Mouse (Mus musculus) retina, postnatal 7 days (tissue): ENCODE data around the gene Celsr1.

Source experiments
- DNase-seq: peaks from one replicate; pipeline ENCODE4 v3.0.0-alpha.2; 2012; ENCODE audit warnings: low read depth, low spot score

Gene Celsr1

DNA sequence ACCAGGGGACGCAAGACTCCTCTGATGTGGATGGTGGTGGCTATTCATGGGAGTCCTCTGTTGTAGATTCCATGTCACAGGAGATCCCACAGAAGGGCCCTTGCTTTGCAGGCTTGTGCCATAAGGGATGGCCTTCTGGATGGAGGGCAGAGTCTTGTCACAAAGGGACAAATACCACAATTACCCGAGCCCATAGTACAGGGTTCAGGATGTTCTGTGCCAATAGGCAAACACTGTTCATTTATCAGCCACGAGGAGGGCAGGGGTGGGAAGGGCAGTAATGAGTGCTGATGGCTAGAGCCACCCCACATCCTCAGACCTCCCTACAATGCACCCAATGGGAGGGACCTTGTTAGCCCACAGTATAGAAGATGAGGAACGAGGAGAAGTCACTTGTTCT, 71.9 kb downstream of the Celsr1 start:
- DNase-seq: no peak

DNA sequence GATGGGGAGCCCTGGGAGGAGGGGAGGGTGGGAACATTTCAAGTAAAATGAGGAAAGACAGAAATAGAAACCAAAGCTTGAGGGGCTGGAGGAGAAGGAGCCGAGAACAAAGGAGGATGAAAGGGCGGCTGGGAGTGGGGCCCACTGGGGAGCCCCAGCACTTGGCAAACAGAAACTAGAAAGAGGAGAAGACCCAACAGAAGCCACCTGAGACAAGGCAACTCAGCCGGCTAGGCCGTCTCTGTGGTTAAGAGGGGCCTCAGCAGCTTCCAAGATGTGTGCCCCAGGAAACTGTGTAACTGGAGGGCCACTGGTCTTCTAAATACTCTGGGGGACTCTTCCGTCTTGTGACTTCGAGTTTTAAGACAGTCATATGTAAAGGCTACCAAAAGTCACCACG, 72.4 kb downstream of the Celsr1 start:
- no peak for DNase-seq

DNA sequence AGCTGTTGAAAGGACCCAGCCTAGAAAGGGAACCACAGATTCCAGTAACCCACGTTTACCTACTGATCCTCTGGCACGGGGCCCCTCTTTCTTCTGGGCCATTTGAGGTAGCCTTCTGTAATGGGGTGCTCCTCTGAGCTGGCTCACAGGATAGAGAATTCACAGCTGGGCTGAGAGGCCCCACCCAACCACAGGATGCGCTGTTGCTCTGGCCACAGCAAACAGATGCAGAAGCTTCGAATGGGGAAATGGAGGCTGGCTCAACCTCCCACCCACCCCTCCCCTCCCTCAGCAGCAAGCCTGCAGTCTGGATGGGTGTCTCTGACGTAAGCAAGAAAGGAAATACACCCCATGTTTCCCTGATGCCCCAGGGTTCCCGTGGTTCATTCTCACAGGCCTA, 77.4 kb downstream of the Celsr1 start:
- no peak for DNase-seq

DNA sequence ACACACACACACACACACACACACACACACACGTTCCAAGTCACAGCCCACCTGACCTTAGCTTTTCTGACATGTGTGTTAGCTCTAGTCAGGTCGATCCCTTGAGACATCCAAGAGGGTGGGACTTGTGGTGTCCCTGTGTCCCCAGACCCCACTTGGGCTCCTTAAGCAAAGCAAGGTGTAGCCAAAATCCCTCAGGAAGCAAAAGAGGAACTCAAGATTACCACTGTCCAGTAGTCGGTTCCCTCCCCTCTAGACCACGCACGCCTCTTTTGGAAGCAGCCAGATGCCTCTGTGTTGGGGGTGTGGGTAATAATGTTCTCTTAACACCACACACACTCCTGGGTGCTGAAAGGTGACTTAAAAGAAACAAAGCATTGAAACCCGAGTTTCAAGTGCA, 80.1 kb downstream of the Celsr1 start:
- DNase-seq: no peak

DNA sequence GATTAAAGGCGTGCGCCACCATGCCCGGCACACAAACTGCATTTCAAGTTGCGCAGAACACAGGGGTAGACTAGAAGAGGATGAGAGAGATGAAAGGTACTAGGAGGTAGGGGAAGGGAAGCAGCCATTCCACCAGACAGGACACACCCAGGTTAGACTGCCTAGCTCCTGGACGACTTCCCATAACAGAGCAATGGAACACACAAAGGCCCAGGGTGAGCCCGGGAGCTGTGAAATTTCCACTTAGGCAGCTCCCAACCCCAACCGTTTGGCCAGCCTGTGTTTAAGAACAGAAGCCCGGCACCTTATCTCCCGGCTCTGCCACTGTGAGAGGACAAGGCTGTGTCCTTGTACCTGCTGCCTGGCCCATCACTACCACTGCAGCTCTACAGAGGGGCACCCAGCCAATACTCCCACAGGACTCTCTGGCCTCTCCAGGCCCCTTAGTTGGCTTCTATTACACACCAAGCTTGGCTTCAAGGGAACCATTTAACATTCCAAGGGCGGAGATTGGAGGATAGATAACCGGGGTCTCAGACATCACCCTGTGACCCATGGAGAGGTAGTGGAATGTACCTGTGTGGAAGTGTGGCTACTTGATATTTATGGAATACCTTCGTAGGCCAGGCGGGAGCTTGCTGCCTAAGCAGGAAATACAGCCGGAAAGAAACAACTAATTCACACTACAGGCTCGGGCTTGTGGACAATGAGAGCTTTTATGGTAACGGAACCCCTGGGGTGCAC, 84.0 kb downstream of the Celsr1 start:
- no peak for DNase-seq

DNA sequence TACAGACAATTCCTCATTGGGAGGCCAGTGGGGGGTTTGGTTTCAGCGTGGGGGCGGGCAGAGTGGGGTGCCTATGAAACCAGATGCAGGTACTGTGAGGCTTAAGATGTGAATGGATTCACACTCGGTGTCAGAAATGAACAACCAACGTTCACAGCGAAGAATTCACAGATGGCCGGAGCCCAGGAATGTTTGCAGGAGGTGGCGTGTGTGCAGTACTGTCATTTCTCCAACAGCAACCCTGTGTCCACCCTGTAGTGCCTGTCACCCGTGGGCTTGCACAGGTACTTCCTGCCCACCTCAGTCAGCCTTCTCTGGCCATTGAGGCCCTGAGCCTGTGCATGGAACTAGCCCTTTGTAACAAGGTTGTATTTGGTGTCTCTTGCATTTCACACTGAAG, 85.6 kb downstream of the Celsr1 start:
- no peak for DNase-seq

DNA sequence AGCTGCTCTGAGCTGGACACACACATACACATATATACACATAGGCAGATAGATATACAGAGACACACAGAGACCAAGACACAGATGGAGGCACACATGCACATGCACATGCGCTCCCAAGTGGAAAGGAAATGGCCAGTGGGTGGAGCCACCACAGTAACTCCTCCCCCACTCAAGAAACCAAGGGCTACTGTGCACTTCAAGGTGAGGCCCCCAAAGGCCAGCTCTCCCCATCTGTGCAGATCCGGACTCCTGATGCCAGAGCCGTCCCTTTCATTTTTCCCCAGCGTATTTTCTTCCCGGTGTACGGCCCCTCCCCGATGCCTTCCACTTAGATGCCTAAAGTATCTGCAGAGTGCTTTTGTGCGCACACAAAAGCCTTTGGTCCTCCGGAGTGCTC, 86.0 kb downstream of the Celsr1 start:
- no peak for DNase-seq

DNA sequence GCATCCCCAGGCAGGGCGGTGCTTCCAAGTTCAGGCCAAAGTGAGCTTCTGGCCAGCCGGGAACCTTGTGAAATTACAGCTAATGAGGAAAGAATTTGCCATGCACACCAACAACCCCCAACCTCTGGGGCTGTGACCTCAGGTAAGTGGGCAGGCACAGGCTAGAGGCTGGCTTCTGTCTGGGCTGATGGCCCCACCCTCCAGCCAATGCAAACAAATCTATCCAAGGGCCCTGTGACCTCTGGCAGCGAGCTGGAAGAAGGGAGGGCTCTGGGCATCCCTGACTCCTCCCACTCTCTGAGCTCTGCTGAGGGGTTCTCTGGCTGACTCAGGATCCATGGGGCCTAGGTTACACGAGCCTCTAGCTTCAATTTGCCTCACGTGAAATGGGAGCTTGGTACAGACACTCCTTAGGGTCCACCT, 97.9 kb downstream of the Celsr1 start:
- DNase-seq: no peak

DNA sequence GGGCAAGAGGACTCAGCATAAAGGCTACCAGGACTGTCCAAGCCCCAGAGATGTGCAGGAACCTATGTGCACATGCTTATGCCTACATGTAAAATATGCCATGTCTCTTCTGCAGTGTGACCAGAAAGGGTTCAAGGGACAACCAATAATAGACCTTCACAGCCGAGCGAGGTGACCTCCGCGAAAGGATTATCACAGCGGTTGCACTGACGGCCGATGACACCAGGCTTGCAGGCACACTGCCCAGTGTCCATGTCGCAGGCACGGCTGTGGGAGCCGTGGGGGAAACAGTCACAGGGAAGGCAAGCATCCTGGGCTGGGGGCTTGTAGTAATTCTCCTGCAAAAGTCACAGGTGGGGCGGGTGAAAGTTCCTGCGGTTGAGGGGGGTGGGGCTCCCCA, 105.4 kb downstream of the Celsr1 start:
- no peak for DNase-seq

DNA sequence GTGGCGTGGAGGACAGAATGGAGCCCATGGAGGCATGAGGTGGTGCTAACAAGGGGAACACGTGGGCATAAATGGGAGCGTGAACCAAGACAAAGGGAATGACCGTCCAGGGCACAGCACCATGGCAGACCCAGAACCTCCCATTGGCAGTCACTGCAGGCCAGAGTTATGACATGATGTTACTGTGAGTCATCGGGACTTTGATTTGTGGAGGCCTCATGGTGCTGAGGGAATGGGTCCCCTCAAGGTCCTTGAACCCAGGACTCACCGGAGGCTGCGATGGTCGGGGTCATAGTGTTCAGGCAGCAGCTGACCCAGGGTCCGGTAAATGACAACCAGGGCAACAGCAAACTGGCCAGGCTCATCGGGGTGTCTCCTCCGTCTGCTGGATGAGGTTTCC, 111.7 kb downstream of the Celsr1 start:
- DNase-seq: no peak

DNA sequence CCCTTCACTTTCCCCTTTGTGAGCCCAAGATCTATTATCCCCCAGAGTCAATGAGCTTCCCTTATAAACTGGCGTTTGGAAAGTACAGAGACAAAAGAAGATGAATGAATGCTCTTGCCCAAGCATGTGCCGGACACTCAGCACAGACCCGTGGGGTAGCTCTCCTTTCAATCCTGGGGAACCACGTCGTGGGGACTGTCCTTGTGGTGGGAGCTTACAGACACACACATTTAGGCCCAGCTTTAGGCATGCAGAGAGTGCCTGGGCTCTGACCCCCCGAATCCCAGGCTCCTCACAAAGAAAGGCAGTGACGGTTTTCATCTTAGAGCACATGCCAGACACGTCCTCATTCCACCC, 113.7 kb downstream of the Celsr1 start:
- DNase-seq: no peak

DNA sequence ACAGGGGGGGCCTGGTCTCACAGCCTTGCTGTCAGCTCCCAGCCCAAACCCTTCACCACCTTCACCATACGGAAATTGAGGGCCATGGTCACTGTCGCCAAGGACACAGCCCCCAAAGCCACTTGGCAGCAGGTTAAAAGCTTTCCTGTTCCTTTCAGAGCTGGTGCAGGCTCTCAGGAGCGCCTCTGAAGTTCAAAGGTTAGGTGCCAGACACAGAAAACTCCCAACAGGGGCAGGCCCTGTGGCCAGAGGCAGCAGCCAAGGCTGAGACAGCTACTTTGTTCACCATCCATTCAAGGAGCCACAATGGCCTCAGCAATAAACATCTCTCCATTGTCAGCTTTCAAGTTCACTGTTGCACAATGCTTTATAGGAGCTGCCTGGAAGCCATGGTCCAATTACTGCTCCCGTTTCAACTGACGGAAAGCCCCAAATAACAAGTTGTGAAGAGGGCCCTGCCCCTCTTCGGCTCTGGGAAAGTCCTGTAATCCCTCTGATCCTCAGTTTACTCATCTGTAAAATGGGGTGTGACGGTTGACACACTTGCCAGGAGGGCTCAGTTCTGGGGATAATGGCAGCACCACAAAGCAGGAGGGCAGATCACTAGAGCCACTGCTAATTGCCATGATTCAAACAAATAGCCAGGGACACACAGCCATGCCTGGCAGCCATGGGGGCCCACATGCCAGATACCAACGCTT, 114.2 kb downstream of the Celsr1 start:
- DNase-seq: no peak

DNA sequence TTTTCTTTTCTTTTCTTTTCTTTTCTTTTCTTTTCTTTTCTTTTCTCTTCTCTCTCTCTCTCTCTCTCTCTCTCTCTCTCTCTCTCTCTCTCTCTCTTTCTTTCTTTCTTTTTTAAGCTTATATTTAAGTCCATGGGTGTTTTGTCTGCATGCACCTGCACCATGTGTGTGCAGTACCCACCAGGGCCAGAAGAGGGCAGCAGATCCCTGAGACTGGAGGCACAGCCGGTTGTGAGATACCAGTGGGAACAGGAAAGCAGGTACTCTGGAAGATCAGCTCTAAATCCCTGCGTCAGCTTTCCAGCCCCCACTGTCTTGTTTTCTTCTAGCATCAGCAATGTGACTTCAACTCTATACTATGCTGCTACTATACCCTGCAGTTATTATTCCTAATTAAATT, 120.0 kb downstream of the Celsr1 start:
- DNase-seq: peak; percentile 46

DNA sequence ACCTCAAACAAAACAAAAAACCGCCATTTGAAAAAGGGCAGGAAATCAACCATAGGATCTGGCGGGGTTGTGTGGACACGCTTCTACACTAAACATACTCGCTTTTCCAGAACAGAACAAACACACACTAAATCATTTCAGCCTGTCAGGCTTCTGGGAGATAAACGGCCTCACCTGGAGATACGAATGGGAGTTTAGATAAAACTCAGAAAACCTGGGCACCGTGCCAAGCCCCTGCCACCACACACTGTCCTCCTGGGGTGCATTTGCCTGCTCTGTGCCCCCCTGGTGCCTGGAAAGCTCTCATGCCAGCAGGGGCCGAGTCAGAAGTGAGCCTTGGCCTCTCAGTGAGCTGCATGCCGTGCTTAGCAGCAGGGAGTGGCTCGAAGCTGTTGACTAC, 123.6 kb downstream of the Celsr1 start:
- DNase-seq: no peak

DNA sequence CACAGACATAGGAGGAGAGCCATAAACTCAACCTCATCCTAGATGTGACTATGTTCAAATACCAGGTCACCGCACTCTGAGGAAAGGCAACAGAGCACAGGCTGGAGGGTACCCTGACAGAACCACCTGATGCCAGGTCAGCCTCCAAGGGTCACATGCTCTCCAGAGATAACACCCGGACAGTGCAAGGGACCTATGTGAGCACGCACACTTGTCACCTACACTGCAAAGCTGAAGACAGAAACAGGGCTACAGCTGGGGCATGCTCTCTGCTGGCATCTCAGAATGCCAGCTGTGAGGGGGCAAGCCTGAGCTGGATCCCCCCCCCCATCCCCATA, 124.1 kb downstream of the Celsr1 start:
- DNase-seq: no peak

DNA sequence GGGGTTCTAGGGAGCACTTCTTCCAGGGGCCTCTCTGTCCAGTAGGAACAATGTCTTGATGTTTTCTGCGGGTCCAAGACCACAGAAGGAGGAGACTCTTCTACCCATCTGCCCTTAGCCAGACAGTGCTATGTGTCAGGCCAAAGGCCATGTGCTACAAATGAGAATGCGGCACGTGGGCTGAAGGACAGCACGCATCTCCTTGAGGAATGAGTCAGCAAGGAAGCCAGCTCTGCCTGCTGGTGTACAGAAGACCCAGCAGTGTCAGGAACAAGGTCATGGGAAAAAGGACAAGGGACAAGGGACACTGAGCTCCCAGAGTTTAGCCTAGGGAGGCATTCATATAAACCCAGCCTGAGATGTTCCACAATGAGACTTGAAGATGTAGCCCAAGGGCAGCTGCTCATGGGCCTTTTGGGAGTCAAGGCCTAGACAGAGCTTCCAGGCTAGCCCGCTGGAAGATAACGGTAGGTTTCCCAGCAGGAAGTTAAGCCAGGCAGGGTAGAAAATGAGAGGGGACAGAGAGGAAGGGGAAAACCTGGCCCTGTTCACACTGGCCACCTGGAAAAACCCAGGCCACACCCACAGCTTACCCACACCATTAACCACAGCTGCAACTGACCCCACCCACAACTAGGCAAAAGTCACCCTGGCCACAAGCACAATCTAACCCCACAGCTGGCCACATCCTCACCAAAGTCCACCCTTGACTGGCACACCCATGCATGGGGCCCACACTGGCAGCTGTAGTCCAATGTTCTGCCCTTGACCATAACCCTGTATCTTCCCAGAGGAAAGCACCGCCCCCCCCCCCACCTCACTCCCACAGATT, 124.7 kb downstream of the Celsr1 start:
- no peak for DNase-seq

DNA sequence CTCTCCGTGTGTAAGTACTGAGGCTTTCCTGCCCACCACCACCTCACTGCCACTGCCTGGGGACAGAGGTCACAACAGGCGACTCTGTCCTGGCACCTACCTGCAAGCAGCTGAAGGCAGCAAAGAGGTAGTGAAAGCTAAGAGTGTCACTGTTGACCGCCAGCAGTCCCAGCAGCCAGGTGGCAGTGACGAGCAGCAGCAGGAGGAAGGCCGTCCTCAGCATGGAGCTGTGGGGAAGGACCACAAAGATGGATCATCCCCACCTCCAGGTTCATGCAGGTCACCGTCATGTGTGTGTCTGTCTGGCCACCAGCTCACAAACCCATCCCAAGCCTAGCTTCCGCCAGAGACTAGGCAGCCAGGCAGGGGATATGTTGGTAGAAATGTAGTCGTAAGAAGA, 129.8 kb downstream of the Celsr1 start:
- no peak for DNase-seq

DNA sequence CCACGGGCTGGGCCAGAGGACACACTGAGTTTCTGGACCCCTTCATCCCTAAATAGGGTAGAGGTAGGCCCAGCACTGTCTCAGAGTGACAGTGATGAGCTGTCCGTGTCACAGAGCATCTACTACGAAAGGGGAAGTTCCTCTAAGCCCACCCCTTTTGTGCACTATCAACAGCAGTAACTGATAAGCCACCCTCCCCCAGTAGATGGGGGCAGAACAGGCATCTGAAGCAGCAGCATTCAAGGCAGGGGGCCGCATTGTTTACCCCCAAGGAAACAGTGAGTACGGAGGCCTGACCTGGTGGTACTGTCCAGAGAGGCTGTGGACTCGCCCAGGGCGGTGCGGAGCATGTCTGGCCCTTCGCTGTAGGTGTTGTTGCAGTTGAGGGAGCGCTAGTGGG, 131.1 kb downstream of the Celsr1 start:
- no peak for DNase-seq

DNA sequence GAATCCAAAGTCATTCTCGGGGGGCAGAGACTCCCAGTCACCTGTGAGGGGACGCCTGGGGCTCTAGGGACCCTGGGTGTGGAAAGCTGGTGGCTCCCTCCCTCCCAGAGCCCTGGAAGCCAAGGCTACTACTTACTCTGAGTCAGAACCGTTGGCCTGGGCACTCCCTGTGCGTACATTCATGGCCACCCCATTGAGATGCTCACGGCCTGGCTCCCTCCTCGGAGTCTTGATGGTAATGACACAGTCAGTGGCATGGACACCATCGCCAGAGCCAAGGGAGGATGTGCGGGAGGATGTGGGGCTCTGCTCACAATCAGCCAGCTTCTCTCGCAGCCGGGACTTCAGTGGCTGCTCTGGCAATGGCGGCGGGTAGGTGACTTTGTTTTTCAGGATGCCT, 132.8 kb downstream of the Celsr1 start:
- DNase-seq: no peak

DNA sequence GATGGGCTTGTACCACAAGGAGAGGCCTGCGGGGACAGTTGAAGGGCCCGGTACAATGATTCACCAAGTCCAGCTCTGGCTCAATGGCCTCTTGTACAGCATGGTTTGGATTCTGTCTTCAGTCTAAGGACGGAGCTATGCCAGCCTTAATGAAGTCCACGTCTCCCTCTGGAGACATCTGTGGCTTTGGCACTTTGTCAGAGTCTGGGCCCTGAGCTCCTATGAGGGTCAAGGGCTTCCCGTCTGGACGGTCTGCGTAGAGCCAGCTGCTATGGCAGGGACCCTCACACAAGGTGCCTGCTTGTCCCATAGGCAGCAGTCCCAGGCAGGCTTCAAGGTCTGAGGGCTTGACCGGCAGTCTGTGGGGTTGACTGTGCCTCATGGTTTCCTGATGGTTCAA, 133.3 kb downstream of the Celsr1 start:
- DNase-seq: no peak

DNA sequence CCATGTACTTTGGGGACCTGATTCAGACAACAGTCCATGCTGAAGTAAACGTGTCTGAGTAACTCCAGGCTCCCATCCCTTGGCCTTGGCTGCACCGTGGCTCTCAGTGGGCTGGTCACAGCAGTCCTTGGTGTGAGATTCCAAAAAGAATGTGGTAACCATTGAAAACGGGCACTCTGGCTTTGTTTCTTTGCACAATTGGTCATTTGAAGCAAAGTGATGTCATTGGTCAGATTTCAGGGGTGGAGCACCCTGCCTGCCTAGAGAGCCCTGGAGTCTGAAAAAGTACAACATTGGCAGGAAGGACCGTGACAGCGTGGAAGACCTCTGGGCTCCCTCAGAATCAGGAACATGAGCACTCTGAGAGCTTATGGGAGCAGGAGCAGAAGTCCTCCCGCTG, 134.2 kb downstream of the Celsr1 start:
- DNase-seq: no peak

DNA sequence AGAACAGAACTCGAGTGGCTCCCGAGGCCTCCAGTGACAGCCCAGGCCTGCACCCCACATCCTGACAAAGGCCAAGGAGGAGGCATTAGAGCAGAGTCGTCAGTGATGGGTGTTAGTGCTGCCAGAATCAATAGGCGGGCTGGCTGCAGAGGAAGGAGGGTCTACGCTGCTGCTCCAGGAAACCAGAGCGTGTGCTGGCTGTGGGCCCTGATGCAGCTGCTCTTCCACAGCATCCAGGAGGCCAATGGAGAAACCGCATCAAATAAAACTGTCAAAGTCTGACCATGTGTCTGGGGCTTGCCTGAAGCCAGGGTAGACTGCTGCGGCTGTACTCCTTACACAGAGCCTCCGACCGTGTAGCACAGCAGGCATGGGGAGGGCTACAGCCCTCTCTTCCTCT, 136.5 kb downstream of the Celsr1 start:
- no peak for DNase-seq

DNA sequence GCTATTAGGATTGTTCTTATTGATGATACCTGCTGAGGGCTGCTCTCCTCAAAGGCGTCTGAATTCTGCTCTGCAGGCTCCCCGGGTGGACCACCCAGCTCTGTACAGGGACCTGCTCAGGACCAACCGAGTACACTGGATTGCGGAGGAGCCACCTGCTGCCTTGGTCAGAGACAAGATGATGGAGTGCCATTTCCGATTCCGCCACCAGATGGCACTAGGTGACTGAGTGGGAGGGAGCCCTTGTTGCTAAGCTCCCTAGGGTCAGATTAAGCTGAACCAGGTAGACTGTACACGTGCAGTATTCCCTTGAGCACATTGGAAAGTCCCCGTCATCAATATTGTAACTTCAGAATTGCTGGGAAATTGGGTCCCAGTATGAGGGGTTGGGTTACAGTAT, 137.3 kb downstream of the Celsr1 start:
- peak; percentile 78 for DNase-seq
